Mouse (Mus musculus) CH12.LX (cell line): ENCODE results near the gene Lrrc8b.
A peak's percentile ranks its signal among the peaks of the same experiment; 100 is the strongest.

ENCODE experiments used
- CTCF ChIP-seq, 2 experiments: IDR thresholded peaks in 1 of 2; conservative IDR thresholded peaks in 1 of 2; 2 replicates each; pipeline ENCODE4 v1.5.1; 2011 to 2012; ENCODE audit warnings: low read depth in 2 of 2, low read length in 2 of 2, improper control_type of control experiment in 1 of 2, inconsistent platforms in 1 of 2, mild to moderate bottlenecking in 1 of 2, moderate library complexity in 1 of 2
- MAZ ChIP-seq: IDR thresholded peaks from 2 replicates; pipeline ENCODE4 v1.6.1; 2012; ENCODE audit warnings: low read depth, mild to moderate bottlenecking, inconsistent platforms, low read length, improper control_type of control experiment, moderate library complexity
- TCF12 ChIP-seq: IDR thresholded peaks from 2 replicates; pipeline ENCODE4 v1.6.1; 2014; ENCODE audit warnings: low read depth, mild to moderate bottlenecking, inconsistent platforms, low read length, improper control_type of control experiment
- USF2 ChIP-seq: conservative IDR thresholded peaks from 2 replicates; pipeline ENCODE4 v1.6.1; 2011; ENCODE audit warnings: low read depth, low read length, improper control_type of control experiment

DNA sequence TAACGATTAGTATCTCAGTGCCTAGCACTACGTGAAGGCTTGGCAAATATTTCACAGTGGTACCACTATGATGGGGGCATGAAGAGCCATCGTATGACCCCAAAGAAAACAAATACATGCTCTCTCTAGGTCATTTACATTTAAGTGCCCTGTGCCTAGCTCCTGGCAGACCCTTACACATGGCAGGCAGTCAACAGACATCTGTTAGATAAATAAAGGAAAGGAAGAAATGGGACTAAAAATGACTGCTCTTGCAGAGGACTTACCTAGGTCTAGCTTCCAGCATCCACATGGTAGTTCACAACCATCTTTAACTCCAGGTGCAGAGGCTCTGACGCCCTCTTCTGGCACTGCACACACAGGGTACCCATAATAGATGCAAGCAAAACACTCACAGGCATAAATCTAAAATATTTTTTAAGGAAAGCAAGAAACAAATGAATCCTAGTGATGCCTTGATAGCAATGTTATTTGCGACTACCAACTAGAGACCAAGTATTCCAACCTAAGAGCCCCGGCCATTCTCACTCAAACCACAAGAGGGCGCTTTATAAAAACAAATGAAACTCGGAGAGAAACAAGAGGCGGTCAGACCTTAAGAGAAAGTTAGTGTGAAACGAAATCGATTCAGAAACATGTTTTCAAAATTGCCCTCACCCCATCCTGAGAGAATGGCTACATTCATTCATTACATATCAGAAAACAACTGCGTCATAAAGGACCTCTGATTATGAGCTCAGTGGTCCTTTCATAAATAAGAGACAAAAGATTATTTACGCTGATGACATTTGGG, 15.7 kb upstream of the Lrrc8b start:
- TF ChIP-seq MAZ (no peak), CTCF (conservative IDR thresholded peaks at IDR 0.05 in 1 of 2, IDR thresholded peaks at IDR 0.05 in 1 of 2; ENCODE audit: low read depth in 2 of 2, low read length in 2 of 2) (peak; percentile 70 to 85), USF2 (no peak), TCF12 (no peak)
